Mouse (Mus musculus): Measurements from ENCODE around the gene Htr2c. TPM values are rescaled to one million over a fixed set of nuclear protein-coding genes. Genes with fewer than 3 reads are reported as not detected.

Htr2c gene
- polyA plus RNA-seq (2015; fragmentation: Nextera tagmentation; extraction: Ambion mirVana): 0.04 TPM in 1 of 2 replicates, not detected in the other

GRCm38 (mm10) chrX:146962258-146962913 is at the start of gene Htr2c:
Gene Htr2c, plus strand, starts transcription at chrX:146962513.
- DNase-seq (ENCODE audit: low spot score): no peak

DNA sequence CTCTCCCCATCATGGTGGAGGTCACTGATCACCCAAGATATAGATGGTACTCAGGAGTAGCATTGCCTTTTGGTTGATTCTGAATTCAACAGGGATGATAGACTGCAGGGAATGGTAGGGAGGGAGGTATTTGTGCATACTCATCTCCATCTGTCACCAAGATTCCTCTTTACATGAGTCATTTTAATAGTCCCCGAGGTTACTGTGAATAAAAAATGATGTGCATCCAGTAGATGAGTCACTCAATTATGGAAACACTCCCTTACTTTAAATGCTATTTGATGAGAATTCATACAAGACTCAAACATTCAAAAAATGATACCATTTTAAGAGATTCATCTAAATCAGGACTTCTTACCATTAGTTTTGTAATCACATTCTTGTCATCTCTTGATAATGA is 34.1 kb upstream of the Htr2c start:
- no peak for DNase-seq (ENCODE audit: low spot score)

GRCm38 (mm10) chrX:146936332-146936731 is 26.0 kb upstream of the Htr2c start:
- DNase-seq (ENCODE audit: low spot score): no peak

GRCm38 (mm10) chrX:146946216-146946886 is 16.0 kb upstream of the Htr2c start:
- DNase-seq (ENCODE audit: low spot score): no peak

GRCm38 (mm10) chrX:146946996-146947395 is 15.3 kb upstream of the Htr2c start:
- no peak for DNase-seq (ENCODE audit: low spot score)

- DNase-seq (ENCODE audit: low spot score): no peak
These were observed 3.7 kb upstream of the Htr2c start for GRCm38 (mm10) chrX:146958608-146959007.

DNA sequence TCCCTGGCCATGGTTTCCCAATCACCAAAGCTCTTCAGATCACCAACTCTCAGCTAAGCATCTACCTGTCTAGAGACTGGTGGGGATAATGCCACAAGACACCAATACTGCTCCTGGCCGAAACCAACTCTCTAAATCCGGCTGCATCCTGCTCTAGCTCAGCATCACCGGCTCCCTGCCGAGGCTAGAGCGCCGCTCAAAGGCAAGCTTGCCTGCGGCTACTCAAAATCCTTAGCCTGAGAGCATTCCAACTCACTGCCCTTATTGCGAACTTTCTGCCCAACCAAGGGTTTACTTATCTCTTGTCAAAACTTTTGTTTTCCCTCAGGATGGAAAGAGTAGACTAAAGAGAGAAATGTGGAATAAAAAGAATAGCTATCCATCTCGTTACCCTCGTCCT is 2.4 kb upstream of the Htr2c start:
- no peak for DNase-seq (ENCODE audit: low spot score)

DNA sequence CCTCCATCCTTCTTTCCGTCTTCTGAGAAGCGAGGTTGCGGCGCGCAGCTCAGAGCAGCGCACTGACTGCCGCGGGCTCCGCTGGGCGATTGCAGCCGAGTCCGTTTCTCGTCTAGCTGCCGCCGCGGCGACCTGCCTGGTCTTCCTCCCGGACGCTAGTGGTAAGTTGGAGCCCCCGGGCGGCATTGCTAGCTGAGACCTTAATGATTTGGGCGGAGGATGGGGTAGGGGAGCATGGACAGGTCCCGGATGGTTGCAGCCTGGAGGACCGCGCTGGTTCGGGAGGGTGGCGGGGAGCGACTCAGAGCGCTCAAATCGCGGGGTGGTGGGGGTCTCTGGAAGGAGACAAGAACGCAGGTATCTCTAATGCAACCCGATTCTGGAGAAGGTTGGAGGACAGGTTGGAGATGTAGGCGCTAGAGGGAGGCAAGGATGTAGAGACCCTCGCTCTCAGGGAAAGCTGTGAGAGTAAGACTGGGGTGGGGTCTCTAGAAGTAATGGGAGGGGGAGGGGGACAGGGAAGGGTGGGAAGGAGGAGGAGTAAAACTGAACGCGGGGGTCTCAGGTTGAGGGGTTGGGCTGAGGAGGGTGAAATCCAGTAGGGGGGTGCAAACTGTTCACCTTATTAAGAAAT is 718 bp downstream of the Htr2c start:
- no peak for DNase-seq (ENCODE audit: low spot score)

DNA sequence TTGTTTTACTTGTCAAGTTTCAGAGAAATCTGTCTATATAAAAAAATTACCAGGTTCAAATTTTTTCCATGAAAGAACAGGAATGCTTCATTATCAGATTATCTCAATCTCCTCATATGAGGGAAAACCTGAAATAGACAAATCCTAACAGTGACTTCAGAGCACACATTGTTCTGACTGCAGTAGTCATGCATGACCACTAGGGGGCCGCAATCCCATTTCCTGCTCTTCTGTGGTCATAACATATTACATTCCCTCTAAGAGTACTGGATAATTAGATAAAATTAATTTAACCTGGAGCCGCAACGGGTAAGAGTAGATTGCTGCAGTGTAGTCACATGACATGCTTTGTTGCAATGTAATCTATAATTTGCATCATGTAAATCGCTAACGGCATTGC is 17.6 kb downstream of the Htr2c start:
- no peak for DNase-seq (ENCODE audit: low spot score)

DNA sequence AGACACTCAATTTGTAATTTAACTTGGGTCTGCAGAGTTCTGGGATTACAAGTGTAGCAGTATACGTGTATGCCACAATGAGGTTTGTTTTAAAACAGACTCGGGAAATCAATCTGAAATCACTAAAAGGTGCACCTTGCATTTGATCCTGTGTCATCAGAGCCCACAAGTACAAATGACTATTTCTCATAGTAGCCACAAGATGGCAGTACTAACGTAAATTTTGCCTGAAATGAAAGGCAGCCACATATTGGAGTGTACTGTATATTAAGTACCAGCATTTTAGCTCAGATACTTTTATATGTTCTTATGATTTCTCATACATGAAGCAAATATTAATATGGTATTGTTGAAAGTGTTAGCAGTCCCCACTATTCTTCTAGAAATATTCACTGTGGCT is 93.4 kb downstream of the Htr2c start:
- DNase-seq (ENCODE audit: low spot score): peak; percentile 7

- DNase-seq (ENCODE audit: low spot score): no peak
These were observed 109.3 kb downstream of the Htr2c start for GRCm38 (mm10) chrX:147071622-147072021.

GRCm38 (mm10) chrX:147119155-147119554 is 156.8 kb downstream of the Htr2c start:
- no peak for DNase-seq (ENCODE audit: low spot score)

DNA sequence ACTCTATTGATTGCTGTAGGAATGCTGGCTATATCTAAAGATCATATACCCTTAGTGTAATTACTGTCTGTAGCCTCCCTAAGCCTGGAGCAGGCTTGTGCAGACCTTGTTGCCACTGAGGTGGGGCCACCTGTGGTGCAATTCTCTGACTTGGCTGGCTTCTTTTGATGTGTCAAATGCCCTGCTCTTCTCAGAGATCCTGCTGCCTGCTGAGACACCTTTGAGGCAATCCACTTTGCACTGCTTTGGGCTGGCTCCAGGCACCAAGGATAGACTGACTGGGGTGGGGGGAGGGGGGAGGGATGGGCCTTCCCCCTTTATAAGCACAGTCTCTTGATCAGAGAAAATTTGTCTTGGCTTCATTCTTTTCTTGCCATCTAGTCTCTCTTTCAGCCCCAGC is 252.9 kb downstream of the Htr2c start:
- DNase-seq (ENCODE audit: low spot score): no peak

- DNase-seq (ENCODE audit: low spot score): no peak
These were observed 255.2 kb downstream of the Htr2c start for GRCm38 (mm10) chrX:147217382-147218013.

- no peak for DNase-seq (ENCODE audit: low spot score)
These were observed 276.7 kb downstream of the Htr2c start for GRCm38 (mm10) chrX:147238806-147239542.

MicroRNA genes within 50 kb of the gene (microRNA counts, 519-probe panel; counts per million panel counts)
- microRNA mmu-miR-448: 473 counts per million, percentile 71 among the panel's probes with 10 or more counts
- 473 counts per million, percentile 71 among the panel's probes with 10 or more counts for microRNA mmu-miR-764-3p
- 473 counts per million, percentile 71 among the panel's probes with 10 or more counts for microRNA mmu-miR-764-5p

Small RNA genes lying within 50 kb of the gene (microRNA-seq; reads per million reads assigned to microRNA genes)
- gene Gm22650 (ENCODE audit: borderline number of aligned reads) (not detected), gene Gm24627 (ENCODE audit: borderline number of aligned reads) (not detected), gene Mir1264 (ENCODE audit: borderline number of aligned reads) (not detected), gene Mir1298 (ENCODE audit: borderline number of aligned reads) (6.7 reads per million, percentile 11 among the genes with 10 or more reads in this experiment), gene Mir1912 (ENCODE audit: borderline number of aligned reads) (not detected), gene Mir448 (ENCODE audit: borderline number of aligned reads) (not detected), gene Mir764 (ENCODE audit: borderline number of aligned reads) (not detected)
